Comparison of ENCODE assay signal across 17 mouse cellular contexts in genomic region chr7:79987745-79988144, GRCm38 (mm10). TPM values are rescaled to one million over a fixed set of nuclear protein-coding genes. Genes with fewer than 3 reads are reported as not detected.
A peak's percentile ranks its signal among the peaks of the same experiment; 100 is the strongest.
DNase-seq lines count a peak whose midpoint lies in the region; ATAC-seq and TF ChIP-seq lines count a peak whose summit lies in the region.
"Had no signal": no experiment of that assay in that cellular context is flagged by ENCODE, and none has a peak within 500 bp of the region (broad histone marks: within the 10 kb centered on the region; RNA-seq: fewer than 3 reads in every experiment).

No protein-coding gene starts in this region.

- H3K4me3 ChIP-seq in gastrocnemius, adult 2 months = no peak overlapping the region
- H3K4me3 ChIP-seq: forebrain, embryonic 10.5 days; heart, embryonic 15.5 days; hindbrain, embryonic 13.5 days; liver, embryonic 13.5 days; midbrain, embryonic 12.5 days had no signal

- no peak for TF ChIP-seq CTCF in gastrocnemius, adult 2 months (IDR thresholded peaks at IDR 0.05)

- ATAC-seq in megakaryocyte progenitor cell, adult 5-6 weeks (replicated peaks; ENCODE audit: poor library complexity) = peak; percentile 42; the same call in 1 of the 2 replicates
- ATAC-seq: lung, postnatal 0 days had no signal

- no peak overlapping the region for H3K27ac ChIP-seq in gastrocnemius, adult 2 months
- H3K27ac ChIP-seq: forebrain, embryonic 10.5 days; heart, embryonic 15.5 days; hindbrain, embryonic 13.5 days; liver, embryonic 13.5 days; midbrain, embryonic 12.5 days had no signal

- DNase-seq in adrenal gland, postnatal 25 days = peak; percentile 25
- no peak for DNase-seq in adrenal gland, adult 18-20 months (ENCODE audit: low spot score in 2 of 2)
- DNase-seq in 416B (ENCODE audit: low read depth) (peak; percentile 49), ZHBTc4 (ENCODE audit: low read depth, low spot score) (peak; percentile 23)
- no peak for DNase-seq in spleen, postnatal 14 days (ENCODE audit: low spot score in 2 of 2)
- DNase-seq in gastrocnemius, adult 2 months = no peak
- DNase-seq: cerebellum, adult 9-11 months; heart, adult 11 months; kidney, adult 9 months; liver, embryonic 13.5 days; thymus, postnatal 25 days had no signal

- intact Hi-C loops in gastrocnemius, adult 2 months (cut with DNase I) = no loop called here

RNA-seq across cellular contexts. Expression of gene Zfp710, which starts 36.9 kb away (rescaled TPM):
- 18.5 and 21.4 TPM in 2 replicates for total RNA-seq in adrenal gland, postnatal 25 days (2021)
- 10 to 100 TPM; 13.8 to 14.3 TPM for total RNA-seq in adrenal gland, adult 18-20 months (2021)
- 18.9 and 19.3 TPM in 2 replicates for total RNA-seq in megakaryocyte progenitor cell, adult 5-6 weeks (2015)
- 22.7 and 23.6 TPM in 2 replicates for total RNA-seq in megakaryocyte progenitor cell, adult 5-6 weeks (2017)
- total RNA-seq in gastrocnemius, adult 2 months (2021) = 10 to 100 TPM; 21.5 to 37.5 TPM

RNA-seq across cellular contexts. Expression of gene Arpin, which starts 52.6 kb away (rescaled TPM):
- 16.1 and 23.5 TPM in 2 replicates for total RNA-seq in adrenal gland, postnatal 25 days (2021)
- 10 to 100 TPM; 12.8 to 14.7 TPM for total RNA-seq in adrenal gland, adult 18-20 months (2021)
- 0.15 TPM in 1 of 2 replicates, not detected in the other for total RNA-seq in megakaryocyte progenitor cell, adult 5-6 weeks (2015)
- total RNA-seq in megakaryocyte progenitor cell, adult 5-6 weeks (2017) = 0.14 TPM in 1 of 2 replicates, not detected in the other
- 1 to 10 TPM; 2.7 to 3.3 TPM for total RNA-seq in gastrocnemius, adult 2 months (2021)

Comparison
In these comparisons a context has a peak if more than half of its experiments do, and no peak if none do; other contexts are left out.
1. DNase-seq: peak in adrenal gland, postnatal 25 days (single experiment), 416B (single experiment) and ZHBTc4 (single experiment); none in adrenal gland, adult 18-20 months (0 of 2), spleen, postnatal 14 days (0 of 2) and gastrocnemius, adult 2 months (single experiment).